Mouse (Mus musculus): ENCODE measurements at regions not wholly inside any gene's neighbourhood (a gene's known extent, or its start where the extent isn't known, plus 50 kb on each side); places are given as distances from the start of the nearest gene placed in this dataset.

- TF ChIP-seq POLR2A (IDR thresholded peaks at IDR 0.05; ENCODE audit: low read depth, low read length), result no peak
- no peak for TF ChIP-seq CTCF (conservative IDR thresholded peaks at IDR 0.05; ENCODE audit: insufficient read depth, insufficient read length, low read depth, low read length)
- Histone ChIP-seq H3K27me3 (replicated peaks; ENCODE audit: control insufficient read depth, insufficient read depth, low read length) (no peaks in the 10 kb centered on the region), H3K36me3 (ENCODE audit: control insufficient read depth, insufficient read depth, low read length) (no peaks in the 10 kb centered on the region), H3K4me3 (ENCODE audit: insufficient read depth, low read depth, low read length) (no peak overlapping the region), H3K4me1 (ENCODE audit: control insufficient read depth, insufficient read depth, low read length) (no peaks in the 10 kb centered on the region), H3K27ac (ENCODE audit: insufficient read depth, low read depth, low read length) (no peak overlapping the region)
- no peak for DNase-seq
- 89% methylated on average over 2 of the region's 2 CpGs for WGBS
These were observed 580.7 kb downstream of the Gm9195 start for GRCm38 (mm10) chr14:71910936-71911335.

DNA sequence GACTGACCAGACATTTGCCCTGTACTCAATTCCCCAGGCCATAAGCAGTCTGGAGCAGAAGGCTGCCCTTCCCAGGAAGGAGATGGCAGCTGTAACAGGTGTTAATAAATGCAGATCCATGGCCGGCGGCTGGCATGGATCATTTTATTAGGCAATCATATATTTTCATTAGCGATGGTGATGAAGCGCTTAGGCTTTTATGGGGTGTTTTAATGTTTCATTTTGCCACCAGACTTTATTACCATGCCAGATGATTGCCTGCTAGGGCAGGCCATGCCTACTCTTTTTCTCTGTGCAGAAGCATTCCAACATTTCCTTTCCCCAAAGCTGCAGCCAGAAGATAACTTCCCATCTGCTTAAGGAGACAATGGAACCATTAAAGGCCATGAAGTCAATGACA is 596.2 kb downstream of the Gm9195 start:
- H3K36me3 ChIP-seq (ENCODE audit: control insufficient read depth, insufficient read depth, low read length), result no peaks in the 10 kb centered on the region
- no peaks in the 10 kb centered on the region for H3K4me1 ChIP-seq (ENCODE audit: control insufficient read depth, insufficient read depth, low read length)
- no peaks in the 10 kb centered on the region for H3K27me3 ChIP-seq (replicated peaks; ENCODE audit: control insufficient read depth, insufficient read depth, low read length)
- DNase-seq, result no peak
- H3K27ac ChIP-seq (ENCODE audit: insufficient read depth, low read depth, low read length), result no peak overlapping the region
- TF ChIP-seq POLR2A (IDR thresholded peaks at IDR 0.05; ENCODE audit: low read depth, low read length), result no peak
- no peak for TF ChIP-seq CTCF (conservative IDR thresholded peaks at IDR 0.05; ENCODE audit: insufficient read depth, insufficient read length, low read depth, low read length)
- H3K4me3 ChIP-seq (ENCODE audit: insufficient read depth, low read depth, low read length), result no peak overlapping the region
- 62% methylated on average over 4 of the region's 4 CpGs for WGBS

DNA sequence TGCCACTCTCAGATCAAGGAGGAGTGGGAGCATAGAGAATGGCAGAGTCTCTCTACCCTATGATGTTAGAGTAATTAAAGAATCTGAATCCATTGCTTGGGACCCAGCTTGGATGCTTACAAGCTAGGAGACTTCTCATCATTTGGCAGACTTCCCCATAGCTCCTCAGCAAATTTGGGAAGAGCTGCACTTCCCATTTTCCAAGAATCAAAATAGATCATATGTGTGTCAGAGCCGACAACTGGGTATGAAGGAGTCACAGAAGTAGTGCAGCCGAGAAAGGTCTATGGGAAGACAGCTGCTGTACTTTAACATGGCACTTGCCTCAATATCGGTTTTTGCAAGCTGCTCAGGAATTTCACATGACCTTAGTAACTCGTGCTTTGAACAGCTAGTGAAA is 596.8 kb downstream of the Gm9195 start:
- WGBS, result 74% methylated on average over 4 of the region's 4 CpGs
- TF ChIP-seq POLR2A (IDR thresholded peaks at IDR 0.05; ENCODE audit: low read depth, low read length) (no peak), CTCF (conservative IDR thresholded peaks at IDR 0.05; ENCODE audit: insufficient read depth, insufficient read length, low read depth, low read length) (no peak)
- no peak for DNase-seq
- Histone ChIP-seq H3K4me1 (ENCODE audit: control insufficient read depth, insufficient read depth, low read length) (no peaks in the 10 kb centered on the region), H3K27me3 (replicated peaks; ENCODE audit: control insufficient read depth, insufficient read depth, low read length) (no peaks in the 10 kb centered on the region), H3K36me3 (ENCODE audit: control insufficient read depth, insufficient read depth, low read length) (no peaks in the 10 kb centered on the region), H3K4me3 (ENCODE audit: insufficient read depth, low read depth, low read length) (no peak overlapping the region), H3K27ac (ENCODE audit: insufficient read depth, low read depth, low read length) (no peak overlapping the region)

GRCm38 (mm10) chr14:71893361-71893760 is 598.3 kb downstream of the Gm9195 start:
- H3K27ac ChIP-seq (ENCODE audit: insufficient read depth, low read depth, low read length), result no peak overlapping the region
- TF ChIP-seq CTCF (conservative IDR thresholded peaks at IDR 0.05; ENCODE audit: insufficient read depth, insufficient read length, low read depth, low read length) (no peak), POLR2A (IDR thresholded peaks at IDR 0.05; ENCODE audit: low read depth, low read length) (no peak)
- H3K36me3 ChIP-seq (ENCODE audit: control insufficient read depth, insufficient read depth, low read length), result no peaks in the 10 kb centered on the region
- WGBS, result 58% methylated on average over 1 of the region's 1 CpGs
- H3K4me1 ChIP-seq (ENCODE audit: control insufficient read depth, insufficient read depth, low read length), result no peaks in the 10 kb centered on the region
- no peak for DNase-seq
- no peak overlapping the region for H3K4me3 ChIP-seq (ENCODE audit: insufficient read depth, low read depth, low read length)
- H3K27me3 ChIP-seq (replicated peaks; ENCODE audit: control insufficient read depth, insufficient read depth, low read length), result no peaks in the 10 kb centered on the region

GRCm38 (mm10) chr14:71891667-71892066 is 600.0 kb downstream of the Gm9195 start:
- H3K36me3 ChIP-seq (ENCODE audit: control insufficient read depth, insufficient read depth, low read length), result no peaks in the 10 kb centered on the region
- H3K27me3 ChIP-seq (replicated peaks; ENCODE audit: control insufficient read depth, insufficient read depth, low read length), result no peaks in the 10 kb centered on the region; the same call in 1 of the 2 replicates
- no peaks in the 10 kb centered on the region for H3K4me1 ChIP-seq (ENCODE audit: control insufficient read depth, insufficient read depth, low read length)
- H3K27ac ChIP-seq (ENCODE audit: insufficient read depth, low read depth, low read length), result no peak overlapping the region
- WGBS, result 76% methylated on average over 1 of the region's 1 CpGs
- TF ChIP-seq POLR2A (IDR thresholded peaks at IDR 0.05; ENCODE audit: low read depth, low read length), result no peak
- no peak for TF ChIP-seq CTCF (conservative IDR thresholded peaks at IDR 0.05; ENCODE audit: insufficient read depth, insufficient read length, low read depth, low read length)
- no peak overlapping the region for H3K4me3 ChIP-seq (ENCODE audit: insufficient read depth, low read depth, low read length)
- no peak for DNase-seq

- Histone ChIP-seq H3K36me3 (ENCODE audit: control insufficient read depth, insufficient read depth, low read length) (no peaks in the 10 kb centered on the region), H3K27ac (ENCODE audit: insufficient read depth, low read depth, low read length) (no peak overlapping the region), H3K4me3 (ENCODE audit: insufficient read depth, low read depth, low read length) (no peak overlapping the region), H3K27me3 (replicated peaks; ENCODE audit: control insufficient read depth, insufficient read depth, low read length) (no peaks in the 10 kb centered on the region), H3K4me1 (ENCODE audit: control insufficient read depth, insufficient read depth, low read length) (no peaks in the 10 kb centered on the region)
- no peak for DNase-seq
- TF ChIP-seq CTCF (conservative IDR thresholded peaks at IDR 0.05; ENCODE audit: insufficient read depth, insufficient read length, low read depth, low read length), result no peak
- no peak for TF ChIP-seq POLR2A (IDR thresholded peaks at IDR 0.05; ENCODE audit: low read depth, low read length)
- 70% methylated on average over 2 of the region's 2 CpGs for WGBS
These were observed 608.8 kb downstream of the Gm9195 start for GRCm38 (mm10) chr14:71882871-71883270.

GRCm38 (mm10) chr14:71845546-71845945 is 646.1 kb downstream of the Gm9195 start:
- Histone ChIP-seq H3K4me3 (ENCODE audit: insufficient read depth, low read depth, low read length) (no peak overlapping the region), H3K4me1 (ENCODE audit: control insufficient read depth, insufficient read depth, low read length) (no peaks in the 10 kb centered on the region), H3K27ac (ENCODE audit: insufficient read depth, low read depth, low read length) (no peak overlapping the region), H3K36me3 (ENCODE audit: control insufficient read depth, insufficient read depth, low read length) (no peaks in the 10 kb centered on the region), H3K27me3 (replicated peaks; ENCODE audit: control insufficient read depth, insufficient read depth, low read length) (no peaks in the 10 kb centered on the region)
- no peak for TF ChIP-seq POLR2A (IDR thresholded peaks at IDR 0.05; ENCODE audit: low read depth, low read length)
- no peak for TF ChIP-seq CTCF (conservative IDR thresholded peaks at IDR 0.05; ENCODE audit: insufficient read depth, insufficient read length, low read depth, low read length)
- DNase-seq, result peak; percentile 54
